Mouse (Mus musculus) frontal cortex, postnatal 36 days (tissue): ENCODE measurements around the gene Slc27a1.

Experiments used
- DNase-seq, 2 experiments: peaks; one replicate each; pipeline ENCODE4 v3.0.0; 2022; ENCODE audit warnings: low spot score in 2 of 2

Slc27a1 gene

DNA sequence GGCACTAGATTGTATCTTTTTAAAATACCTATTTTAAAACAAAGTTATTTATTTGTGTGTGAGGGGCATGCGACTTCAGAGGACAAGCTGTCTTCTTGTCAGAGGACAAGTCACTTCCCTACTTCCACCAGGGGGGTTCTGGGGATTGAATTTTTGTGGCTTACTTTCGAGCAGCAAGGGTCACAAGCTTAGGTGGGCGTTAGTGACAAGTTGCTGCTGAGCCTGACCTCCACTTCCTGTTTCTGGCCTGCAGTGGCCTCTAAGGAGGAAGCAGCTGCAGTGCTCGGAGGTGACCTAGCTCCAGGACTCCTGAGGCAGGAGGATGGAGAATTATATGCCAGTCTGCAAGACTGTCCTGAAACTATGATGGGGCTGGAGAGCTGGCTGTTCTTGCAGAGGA, 44.7 kb downstream of the Slc27a1 start:
- DNase-seq = no peak

DNA sequence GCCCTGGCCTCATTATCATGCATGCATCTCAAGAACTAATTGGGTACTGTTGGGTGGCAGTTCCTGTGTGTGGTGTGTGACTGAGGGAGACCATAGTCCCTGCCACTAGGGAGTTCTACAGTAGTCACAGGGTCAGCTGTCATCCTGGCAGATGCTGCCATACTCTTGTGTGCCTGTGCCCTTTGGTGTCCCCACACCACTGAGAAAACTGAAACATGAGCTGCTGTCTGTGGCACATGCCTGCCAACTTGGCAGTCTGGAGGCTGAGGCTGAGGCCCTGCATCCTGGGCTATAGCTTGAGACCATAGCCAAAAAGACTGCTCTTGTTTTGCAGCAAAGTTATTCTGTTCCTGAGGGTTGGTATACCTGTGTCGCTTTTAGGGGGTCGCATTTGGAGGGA, 51.1 kb downstream of the Slc27a1 start:
- DNase-seq = no peak

DNA sequence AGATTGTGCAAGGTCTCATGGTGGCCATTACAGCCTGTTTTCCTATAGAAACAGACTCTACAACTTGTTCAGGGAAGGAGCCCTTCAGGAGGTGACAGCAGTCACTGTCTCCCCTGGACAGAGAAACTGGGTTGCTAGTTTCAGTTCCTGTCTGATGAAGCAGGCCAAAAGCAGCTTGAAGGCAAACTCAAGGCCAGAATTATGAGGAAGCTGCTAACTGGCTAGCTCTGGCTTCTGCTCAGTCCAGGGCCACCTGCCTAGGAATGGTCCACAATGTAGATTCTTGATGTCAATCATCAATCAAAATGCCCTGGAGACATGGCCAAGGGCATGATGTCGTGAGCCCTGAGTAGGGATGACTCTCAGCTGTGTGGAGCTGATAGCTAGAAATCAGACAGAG, 56.4 kb downstream of the Slc27a1 start:
- no peak for DNase-seq

DNA sequence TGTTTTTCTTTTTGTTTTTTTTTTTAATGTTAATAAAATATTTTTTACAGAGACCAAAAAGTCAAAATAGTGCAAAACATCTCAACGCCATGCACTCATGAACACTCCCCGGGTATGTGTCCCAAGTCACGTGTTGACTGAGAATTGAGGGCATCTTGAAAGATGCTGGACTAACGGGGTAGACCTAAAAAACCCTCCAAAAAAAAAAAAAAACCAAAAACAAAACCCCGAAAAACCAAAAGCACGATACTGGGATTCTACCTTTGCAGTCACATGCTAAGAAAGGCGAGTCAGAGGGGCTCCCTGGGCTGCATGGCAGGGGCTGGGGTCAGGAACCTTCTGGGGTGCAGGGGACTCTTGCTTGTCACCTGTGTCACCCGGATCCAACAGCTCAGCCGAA, 58.1 kb downstream of the Slc27a1 start:
- no peak for DNase-seq

DNA sequence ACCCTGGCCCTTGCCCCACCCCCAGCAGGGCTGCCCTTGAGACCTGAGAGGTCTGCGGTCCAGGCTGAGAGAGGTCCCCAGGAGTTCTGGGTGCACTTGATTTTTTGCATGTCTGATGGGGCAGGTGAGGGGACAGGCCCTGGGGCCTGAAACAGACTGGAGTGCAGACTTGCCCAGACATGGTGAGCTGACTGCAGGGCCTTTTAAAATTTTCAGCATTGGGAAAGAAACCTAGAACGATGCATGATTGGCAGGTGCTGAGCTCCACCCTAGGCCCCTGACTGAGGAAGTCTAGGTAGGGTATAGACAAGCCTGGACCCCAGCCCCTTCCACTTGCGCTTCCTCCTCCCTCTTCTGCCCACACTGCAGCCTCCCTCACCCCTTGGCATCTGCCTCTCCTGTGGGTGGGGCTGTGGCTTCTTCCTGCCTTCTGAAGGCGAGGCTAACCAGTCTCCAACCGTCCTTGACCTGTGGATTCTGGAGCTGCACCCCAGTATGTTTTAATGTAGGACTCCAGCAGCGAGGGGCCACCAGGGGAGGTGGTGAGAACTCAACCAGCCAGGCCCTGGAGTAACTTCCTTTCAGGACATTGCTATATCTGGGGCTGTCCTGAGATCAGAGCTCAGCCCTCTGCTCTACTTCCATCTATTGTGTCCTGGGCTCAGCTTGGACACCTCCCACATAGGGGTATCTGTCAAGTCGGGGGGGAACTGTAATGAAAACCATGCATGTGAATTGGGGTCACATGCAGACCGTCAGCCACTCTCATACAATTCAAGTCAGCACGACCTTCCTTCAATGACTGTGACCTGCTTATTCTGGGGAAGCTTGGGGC, 58.8 kb downstream of the Slc27a1 start:
- no peak for DNase-seq

DNA sequence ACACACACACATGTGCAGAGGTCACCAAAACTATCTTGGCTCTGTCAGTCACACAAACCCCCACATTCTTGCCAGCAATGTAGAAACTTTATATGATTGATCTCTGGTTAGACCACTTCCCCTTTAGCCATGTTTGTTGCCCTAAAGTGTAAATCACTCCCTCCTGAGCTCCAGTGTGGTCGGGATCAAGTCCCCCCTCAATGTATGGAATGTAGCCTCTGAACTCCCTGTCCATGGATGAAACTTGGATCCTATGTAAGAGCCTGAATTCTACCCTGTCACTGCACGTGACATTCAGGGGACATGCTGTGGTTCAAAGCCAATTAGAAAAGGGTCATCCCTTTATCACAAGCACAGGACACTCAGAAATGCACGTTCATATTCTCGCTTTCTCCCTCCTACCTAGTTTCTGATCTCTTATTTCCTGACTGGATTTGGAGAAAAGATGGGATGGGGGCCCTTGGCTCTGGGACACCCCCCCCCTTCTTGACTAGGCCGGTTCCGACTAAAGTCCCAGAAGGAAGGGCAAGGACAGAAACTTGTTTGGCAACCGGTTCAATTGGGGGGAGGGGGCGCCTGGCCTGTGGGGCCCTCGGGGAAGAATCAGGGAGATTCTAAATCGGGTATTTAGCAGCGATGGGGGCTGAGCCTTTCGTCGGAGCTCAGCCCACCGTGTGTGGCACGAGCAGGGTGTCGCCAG, 59.9 kb downstream of the Slc27a1 start:
- DNase-seq = no peak

DNA sequence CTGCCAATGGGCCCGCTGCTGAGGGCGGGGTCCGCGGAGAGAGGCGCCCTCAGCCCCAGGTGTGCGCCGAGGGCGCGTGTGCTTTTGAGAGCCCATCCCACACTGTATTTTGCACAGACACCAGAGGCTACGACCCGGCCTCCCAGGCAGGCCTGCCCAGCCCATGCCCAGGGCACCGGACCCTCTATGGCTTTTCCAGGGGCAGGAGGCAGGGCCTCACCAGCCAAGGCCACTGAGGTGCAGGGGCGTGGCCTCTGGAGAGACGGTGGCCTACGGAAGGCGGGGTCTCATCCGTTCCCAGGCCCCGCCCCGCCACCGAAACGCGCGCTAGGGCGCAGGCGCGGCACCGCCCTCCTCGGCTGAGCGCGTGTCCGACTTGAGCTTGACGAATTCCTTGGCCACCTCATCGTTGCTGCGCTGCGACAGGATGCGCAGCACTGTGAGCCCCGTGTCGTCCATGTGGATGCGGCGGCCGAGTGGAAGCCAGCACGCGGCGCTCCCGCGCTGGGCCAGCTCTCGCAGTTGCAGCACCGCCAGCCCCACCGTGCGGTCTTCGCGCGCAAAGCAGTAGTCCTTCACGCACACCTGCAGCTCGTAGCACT, 60.5 kb downstream of the Slc27a1 start:
- DNase-seq = peak; percentile 80 to 92

DNA sequence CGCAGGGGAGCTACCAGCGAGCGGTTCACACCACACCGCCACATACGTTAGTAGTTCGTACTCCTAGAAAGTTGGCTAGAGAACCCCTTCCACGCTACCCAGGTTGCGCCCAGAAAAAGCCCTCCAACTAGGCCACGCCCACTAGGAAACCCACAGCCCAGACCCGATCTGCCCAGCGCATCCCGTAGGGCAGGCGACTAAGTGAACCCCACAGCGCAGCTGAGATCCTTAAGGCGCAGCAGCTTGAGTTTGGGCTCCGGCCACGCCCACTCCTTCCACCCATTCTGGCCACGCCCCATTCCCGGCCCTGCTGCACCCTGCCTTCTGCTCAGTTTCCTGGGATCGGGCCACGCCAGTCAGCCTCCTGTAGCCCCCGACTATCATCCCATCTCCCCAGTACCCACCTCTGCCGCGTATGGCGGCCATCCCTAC, 61.1 kb downstream of the Slc27a1 start:
- DNase-seq = no peak

DNA sequence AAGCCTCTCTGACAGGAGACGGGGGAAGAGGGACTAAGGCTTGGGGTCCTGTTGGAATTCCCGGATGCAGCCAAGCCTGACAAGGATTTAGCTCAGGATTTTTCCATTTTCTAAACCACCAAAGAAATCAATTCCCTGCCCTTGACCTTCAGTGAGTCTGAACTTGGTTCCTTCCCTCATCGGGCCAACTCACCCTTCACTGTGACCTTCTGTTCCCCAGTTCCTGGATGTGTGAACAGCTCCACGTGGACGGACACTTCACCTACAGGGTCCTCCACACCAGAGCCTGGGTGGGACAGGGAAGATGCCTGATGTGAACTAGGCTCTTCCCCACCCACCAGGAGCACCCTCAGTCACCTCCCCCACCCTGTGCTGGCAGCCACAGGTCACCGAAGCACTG, 62.1 kb downstream of the Slc27a1 start:
- DNase-seq = no peak

DNA sequence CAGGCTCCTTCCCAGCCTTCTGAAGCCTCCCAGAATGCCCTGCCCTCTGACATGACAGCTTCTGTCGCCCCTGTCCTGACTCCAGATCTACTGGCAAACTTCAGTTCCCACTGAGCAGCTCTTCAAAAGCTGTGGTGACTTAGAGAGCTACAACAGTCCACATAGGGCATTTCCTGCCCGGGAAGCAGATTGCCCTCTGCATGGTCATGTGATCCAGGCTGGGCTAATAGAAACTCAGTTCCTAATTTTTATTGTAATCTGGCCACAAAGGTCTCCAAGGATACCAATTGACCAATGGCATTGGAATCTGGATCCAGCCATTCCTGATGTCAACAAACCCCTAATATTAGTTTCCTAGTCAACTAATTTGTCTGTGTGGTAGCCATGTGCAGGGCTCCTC, 63.2 kb downstream of the Slc27a1 start:
- no peak for DNase-seq

DNA sequence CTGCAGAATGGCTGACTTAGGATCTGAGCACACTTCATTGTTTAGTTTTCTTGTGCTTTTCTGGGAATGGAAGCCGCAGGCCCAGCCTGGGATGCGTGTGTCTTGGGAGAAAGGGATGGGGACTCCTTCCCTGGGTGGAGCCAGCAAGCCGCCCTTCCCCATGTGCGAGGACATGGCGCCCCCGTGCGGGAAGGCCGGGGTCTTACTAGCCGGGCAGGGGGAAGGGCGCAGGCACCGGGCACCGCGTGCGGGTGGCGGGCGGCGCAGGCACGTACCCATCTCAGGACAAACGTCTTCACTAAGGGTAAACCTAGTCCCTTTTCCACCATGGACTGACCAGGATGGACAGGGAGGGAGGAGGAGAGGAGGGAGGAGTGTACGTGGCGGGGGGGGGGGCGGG, 64.5 kb downstream of the Slc27a1 start:
- DNase-seq = no peak

DNA sequence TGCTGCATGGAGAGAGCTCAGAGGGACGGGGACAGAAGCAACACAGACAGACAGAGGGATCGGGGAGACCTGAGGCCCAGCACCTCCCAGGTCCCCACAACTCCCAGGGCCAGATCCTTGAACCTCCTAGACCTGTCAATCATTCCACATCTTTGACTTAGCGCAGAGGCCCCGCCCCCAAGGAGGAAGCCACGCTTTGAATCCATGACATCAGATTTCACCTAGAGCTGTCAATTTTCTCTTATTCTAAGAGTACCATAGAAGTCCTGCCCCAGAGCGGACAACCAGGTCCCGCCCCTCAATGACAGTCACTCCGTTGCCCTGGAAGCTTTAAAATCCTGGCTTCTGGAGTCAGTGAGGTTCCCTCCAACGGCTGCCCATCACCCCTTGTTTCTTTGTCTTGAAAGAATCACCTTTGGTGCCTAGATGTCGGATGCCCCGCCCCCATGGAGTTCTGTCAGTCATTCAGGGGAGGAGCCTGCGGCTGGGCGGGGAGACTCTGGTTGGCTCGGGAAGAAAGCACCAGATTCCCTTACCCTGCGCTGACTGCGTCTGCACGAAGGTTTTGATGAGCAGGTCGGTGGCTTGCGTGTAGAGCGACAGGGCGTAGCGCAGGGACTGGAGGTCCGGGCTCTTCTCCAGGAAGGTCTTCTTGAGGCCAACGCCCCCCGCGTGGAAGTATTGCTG, 65.4 kb downstream of the Slc27a1 start:
- no peak for DNase-seq
